Mouse (Mus musculus): Measurements from ENCODE around the gene Acoxl.

The Acoxl gene

GRCm38 (mm10) chr2:128038259-128038890, 199.7 kb downstream of the Acoxl start:
- DNase-seq: no peak

- DNase-seq: no peak
Measured at GRCm38 (mm10) chr2:128041066-128041750, 202.5 kb downstream of the Acoxl start.

- DNase-seq: no peak
Measured at GRCm38 (mm10) chr2:128046454-128046853, 207.8 kb downstream of the Acoxl start.

- no peak for DNase-seq
Measured at GRCm38 (mm10) chr2:128054905-128055304, 216.2 kb downstream of the Acoxl start.

GRCm38 (mm10) chr2:128057872-128058271, 219.2 kb downstream of the Acoxl start:
- no peak for DNase-seq

- no peak for DNase-seq
Measured at GRCm38 (mm10) chr2:128058627-128059026, 220.0 kb downstream of the Acoxl start.

GRCm38 (mm10) chr2:128060213-128060612, 221.5 kb downstream of the Acoxl start:
- DNase-seq: no peak

- no peak for DNase-seq
Measured at GRCm38 (mm10) chr2:128060680-128061287, 222.1 kb downstream of the Acoxl start.

GRCm38 (mm10) chr2:128061491-128061890, 222.8 kb downstream of the Acoxl start:
- DNase-seq: no peak

GRCm38 (mm10) chr2:128062756-128063155, 224.1 kb downstream of the Acoxl start:
- no peak for DNase-seq

- DNase-seq: no peak
Measured at GRCm38 (mm10) chr2:128065013-128065412, 226.3 kb downstream of the Acoxl start.

GRCm38 (mm10) chr2:128065576-128065975, 226.9 kb downstream of the Acoxl start:
- no peak for DNase-seq

GRCm38 (mm10) chr2:128067162-128067561, 228.5 kb downstream of the Acoxl start:
- DNase-seq: no peak

- DNase-seq: no peak
Measured at GRCm38 (mm10) chr2:128067596-128067995, 228.9 kb downstream of the Acoxl start.

- no peak for DNase-seq
Measured at GRCm38 (mm10) chr2:128068176-128068575, 229.5 kb downstream of the Acoxl start.

- DNase-seq: no peak
Measured at GRCm38 (mm10) chr2:128069025-128069424, 230.3 kb downstream of the Acoxl start.

- peak; percentile 55 for DNase-seq
Measured at GRCm38 (mm10) chr2:128071791-128072190, 233.1 kb downstream of the Acoxl start.

GRCm38 (mm10) chr2:128072944-128073343, 234.3 kb downstream of the Acoxl start:
- no peak for DNase-seq

- no peak for DNase-seq
Measured at GRCm38 (mm10) chr2:128073603-128074002, 234.9 kb downstream of the Acoxl start.

- no peak for DNase-seq
Measured at GRCm38 (mm10) chr2:128076936-128077335, 238.3 kb downstream of the Acoxl start.

- DNase-seq: peak; percentile 57
Measured at GRCm38 (mm10) chr2:128078859-128079258, 240.2 kb downstream of the Acoxl start.

- DNase-seq: no peak
Measured at GRCm38 (mm10) chr2:128079316-128079715, 240.6 kb downstream of the Acoxl start.

- DNase-seq: no peak
Measured at GRCm38 (mm10) chr2:128083844-128084243, 245.2 kb downstream of the Acoxl start.

GRCm38 (mm10) chr2:128084607-128085006, 245.9 kb downstream of the Acoxl start:
- DNase-seq: no peak
